Mouse (Mus musculus): Measurements from ENCODE around the gene Smoc1. TPM values are rescaled to one million over a fixed set of nuclear protein-coding genes. Genes with fewer than 3 reads are reported as not detected.

The Smoc1 gene
- polyA plus RNA-seq, 1 experiment: 51.5 TPM

DNA sequence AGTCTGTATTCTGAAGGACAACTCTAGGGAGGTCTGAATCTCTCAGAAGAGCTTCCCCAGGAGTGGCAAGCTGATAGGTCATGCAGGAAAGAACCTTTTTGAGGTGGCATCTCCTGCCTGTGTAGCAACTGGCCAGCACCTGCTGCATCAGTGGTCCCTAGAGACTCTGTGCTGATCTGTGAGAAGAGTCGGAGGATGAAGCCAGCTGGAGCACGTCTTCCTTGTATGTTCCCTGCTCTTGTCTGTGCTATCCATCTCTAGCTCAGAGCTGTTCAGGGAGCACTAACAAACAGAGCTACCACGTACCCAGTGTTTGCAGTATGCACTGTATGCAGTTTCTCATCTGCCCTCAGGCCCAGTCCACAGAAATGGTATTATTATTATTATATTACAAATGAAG is 54.4 kb downstream of the Smoc1 start:
- no peak for DNase-seq (ENCODE audit: low read depth)

DNA sequence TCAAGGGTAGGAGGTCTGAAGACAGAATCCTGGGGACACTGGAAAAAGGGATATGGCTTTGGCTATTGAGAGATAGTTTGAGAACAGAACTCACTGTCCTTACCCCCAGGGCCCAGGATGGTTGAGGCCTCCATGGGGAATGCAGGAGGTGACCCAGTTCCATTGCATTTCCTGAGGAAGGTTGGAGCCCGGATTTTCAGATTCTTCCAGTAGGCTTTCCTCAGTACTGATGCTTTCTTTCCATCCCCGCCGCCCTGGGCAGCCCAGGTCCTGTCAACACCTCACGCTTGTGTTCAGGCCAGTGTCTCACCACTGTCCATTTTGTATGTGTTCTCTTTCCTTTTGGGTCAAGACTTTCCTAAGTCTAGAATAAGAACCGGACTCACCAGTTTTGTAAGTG is 56.5 kb downstream of the Smoc1 start:
- no peak for DNase-seq (ENCODE audit: low read depth)

DNA sequence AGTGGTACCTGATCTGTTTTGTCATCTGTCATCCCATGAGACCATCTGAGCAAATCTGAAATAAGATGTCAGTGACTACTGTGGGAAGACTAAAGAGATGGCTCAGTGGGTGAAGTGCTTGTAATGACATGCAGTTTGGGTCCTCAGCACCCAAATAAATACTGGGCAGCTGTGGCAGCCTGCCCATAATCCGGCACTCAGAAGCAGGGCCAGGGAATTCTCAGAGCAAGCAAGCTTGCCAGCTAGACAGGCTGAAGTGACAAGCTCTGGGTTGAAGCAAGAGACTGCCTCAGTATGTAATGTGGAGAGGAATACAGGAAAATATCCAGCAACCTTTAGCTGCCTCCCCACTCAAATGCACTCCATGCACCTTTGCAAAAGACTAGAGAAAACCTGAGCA is 58.6 kb downstream of the Smoc1 start:
- no peak for DNase-seq (ENCODE audit: low read depth)

DNA sequence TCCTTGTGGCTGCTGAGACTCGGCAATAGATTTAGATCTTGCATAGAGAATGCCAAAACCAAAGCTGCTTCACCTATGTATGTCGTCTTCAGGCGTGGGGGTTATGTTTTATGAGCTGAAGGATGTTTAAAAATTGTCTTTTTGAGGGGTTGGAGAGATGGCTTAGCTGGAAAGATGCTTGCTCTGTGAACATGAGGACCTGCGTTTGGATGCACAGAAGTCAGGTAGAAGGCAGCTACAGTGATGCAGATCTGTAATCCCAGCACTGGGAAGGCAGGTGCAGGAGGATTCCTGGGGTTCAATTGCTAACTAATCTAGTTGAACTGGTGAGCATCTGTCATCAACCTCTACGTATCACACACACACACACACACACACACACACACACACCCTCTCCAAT is 61.5 kb downstream of the Smoc1 start:
- DNase-seq (ENCODE audit: low read depth): no peak

DNA sequence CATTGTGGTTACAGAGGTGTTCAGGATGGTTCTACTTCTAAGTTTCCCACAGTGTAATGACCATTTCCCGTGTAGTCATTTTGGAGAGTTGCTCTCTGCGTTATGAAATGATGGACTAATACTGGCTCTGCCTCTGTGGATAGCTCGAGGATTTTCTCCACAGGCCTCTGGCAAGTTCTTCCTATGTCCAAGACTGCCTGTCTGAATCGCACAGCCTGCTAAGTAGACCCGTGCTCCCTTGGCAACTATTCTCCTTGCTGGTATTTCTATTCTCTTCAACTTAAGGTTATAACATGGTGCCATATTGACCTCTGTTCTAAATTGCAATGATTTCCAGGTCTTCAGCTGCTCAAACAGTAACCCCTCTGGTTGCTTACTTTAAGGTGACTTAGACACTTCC is 65.0 kb downstream of the Smoc1 start:
- no peak for DNase-seq (ENCODE audit: low read depth)

DNA sequence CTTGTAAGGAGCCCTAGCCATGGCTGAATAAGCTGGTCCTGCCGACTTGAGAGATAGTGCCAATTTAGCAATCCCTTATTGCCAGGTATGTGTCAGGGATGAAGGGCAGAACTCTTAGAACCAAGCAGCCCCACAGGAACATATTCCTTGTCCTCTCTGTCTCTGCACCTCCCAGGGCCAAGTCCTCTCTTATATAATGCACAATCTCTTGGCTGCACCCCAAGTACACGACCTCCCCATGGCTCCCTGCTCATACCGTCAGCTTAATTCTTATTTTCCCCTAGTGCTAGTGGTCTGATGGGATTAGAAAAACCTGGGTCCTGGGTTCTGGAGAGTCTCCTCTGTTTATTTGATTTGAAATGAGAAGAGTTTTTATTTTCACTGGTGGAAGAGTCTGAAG is 66.0 kb downstream of the Smoc1 start:
- DNase-seq (ENCODE audit: low read depth): no peak

DNA sequence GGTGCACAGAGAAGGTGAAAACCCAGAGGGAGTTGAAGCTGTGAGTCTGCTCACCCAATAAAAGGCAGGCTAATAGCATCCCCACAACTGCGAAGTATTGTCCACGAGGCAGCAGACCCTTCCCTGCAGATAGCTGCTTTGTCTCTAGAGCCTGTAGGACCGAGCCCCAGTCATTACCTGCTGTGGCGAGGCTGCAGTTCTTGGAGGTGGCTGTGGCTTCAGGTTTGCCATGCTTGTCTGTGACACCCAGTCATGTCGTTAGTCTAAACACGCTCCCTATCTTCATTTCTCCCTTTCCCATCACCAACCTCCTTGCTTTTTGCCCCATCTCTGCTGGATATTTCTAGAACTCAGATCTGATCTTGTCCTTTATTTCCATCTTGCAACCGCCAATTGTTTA is 66.6 kb downstream of the Smoc1 start:
- DNase-seq (ENCODE audit: low read depth): no peak

DNA sequence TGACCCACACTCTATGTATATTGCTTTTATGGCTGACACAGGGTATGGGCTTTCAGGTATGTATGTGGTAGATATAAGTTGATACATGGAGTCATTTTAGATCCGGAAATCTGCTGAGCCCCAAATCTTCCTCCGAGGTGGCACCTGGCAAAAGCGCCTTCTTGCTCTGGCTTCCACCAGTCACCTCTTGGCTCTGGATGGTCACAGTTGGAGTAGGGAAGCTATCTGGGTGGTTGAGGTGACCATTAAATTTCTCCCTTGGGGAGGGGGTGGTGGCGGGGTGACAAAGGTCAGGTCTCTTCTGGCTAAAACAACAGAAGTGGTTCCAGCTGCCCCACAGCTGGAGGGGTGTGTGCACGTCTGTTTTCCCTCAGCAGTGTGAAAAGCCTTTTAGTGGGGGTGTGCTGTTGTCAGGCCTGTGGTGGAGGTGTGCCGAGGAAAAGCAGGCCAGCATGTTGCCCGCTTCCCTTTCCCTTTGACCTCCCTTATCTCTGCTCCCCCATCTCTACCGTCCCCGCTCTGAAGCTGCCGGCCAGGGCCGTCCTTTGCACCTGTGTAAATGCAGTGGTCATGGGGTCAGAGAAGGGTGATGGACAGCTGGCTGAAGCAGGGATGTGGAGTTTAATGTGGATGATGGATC is 68.3 kb downstream of the Smoc1 start:
- DNase-seq (ENCODE audit: low read depth): no peak

DNA sequence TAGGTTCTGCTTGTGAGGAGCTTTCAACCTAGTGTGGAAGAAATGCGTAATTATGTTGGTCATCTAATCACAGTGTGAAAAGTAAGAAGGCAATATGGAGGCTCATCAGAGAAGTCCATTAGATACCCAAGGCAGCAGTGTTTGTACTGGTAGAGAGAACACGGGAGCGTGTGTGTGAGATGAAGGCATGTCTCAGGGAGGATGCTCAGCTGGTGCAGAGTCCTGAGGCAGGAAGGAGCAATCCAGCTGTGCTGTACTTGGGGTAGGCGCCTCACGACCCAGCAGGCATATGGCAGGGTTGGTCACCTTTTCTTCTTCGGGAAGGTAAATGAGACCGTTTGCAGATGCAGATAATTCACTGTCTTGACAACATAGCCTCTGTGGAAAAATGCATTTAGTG is 70.7 kb downstream of the Smoc1 start:
- DNase-seq (ENCODE audit: low read depth): no peak

DNA sequence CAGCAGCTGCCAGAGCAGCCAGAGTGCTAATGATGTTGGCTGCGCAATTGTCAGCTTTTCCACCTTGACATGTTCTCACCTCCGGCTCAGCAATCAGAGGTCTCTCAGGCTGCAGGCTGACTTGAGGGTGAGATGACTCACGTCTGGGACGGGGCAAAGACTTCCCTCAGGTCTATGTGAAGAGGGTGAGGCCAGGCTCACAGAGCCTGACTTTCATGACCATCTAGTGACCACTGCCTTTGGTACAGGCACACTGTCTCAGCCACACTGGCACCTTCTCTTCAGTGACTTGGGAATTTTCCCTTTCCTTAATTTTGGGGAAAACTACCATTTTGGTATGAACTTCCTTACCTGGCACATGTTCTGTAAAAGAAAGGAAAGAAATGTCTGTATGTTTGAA is 71.1 kb downstream of the Smoc1 start:
- no peak for DNase-seq (ENCODE audit: low read depth)

DNA sequence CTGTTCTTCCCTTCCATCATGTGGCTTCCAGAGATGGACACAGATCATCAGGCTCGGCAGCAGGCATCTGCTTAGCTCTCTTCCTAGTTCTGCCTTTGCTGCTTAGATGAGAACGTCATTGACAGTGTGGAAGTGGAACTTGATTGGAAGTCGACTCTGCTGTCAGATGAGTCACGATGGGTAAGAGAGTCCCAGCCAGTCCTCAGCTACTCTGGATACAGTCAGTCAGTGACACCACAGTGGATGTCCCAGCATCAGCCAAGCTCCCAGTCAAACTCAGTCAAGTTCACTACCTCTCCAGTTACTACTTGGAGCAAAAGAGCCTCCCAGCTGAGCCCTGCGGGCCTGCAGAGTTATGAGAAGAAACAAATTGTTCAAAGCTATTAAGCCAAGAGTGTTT is 72.6 kb downstream of the Smoc1 start:
- no peak for DNase-seq (ENCODE audit: low read depth)

DNA sequence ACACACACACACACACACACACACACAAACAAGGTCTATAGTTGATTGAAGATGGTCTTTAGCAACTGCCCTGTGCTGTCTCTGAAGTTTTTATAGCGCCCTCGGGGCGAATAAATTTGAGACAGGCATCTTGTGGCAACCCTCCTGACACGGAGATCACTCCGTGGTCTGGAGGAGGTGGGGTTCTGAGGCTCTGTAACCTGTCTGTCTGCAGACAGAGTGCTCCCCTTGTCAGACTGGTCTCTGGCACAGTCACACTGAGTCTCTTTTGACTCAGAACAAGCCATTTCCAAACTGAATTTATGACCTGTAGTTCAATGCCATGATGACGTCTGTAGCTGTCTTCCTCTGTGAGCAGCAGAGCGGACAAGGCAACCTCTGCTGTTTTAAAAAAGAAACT is 75.1 kb downstream of the Smoc1 start:
- no peak for DNase-seq (ENCODE audit: low read depth)

DNA sequence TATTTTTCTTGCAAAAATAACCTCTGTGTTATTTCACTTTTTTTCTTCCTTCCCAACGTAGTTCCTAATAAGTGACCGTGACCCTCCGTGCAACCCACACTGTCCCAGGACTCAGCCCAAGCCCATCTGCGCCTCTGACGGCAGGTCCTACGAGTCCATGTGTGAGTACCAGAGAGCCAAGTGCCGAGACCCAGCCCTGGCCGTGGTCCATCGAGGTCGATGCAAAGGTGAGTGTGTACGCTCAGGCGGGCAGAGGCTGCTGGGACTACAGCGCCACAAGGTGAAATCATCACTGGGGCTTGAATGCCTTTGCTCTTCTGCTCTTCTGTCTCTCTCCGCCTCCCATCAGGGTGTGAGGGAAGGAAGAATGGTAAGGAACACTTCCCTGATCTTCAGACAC is 77.9 kb downstream of the Smoc1 start:
- no peak for DNase-seq (ENCODE audit: low read depth)

DNA sequence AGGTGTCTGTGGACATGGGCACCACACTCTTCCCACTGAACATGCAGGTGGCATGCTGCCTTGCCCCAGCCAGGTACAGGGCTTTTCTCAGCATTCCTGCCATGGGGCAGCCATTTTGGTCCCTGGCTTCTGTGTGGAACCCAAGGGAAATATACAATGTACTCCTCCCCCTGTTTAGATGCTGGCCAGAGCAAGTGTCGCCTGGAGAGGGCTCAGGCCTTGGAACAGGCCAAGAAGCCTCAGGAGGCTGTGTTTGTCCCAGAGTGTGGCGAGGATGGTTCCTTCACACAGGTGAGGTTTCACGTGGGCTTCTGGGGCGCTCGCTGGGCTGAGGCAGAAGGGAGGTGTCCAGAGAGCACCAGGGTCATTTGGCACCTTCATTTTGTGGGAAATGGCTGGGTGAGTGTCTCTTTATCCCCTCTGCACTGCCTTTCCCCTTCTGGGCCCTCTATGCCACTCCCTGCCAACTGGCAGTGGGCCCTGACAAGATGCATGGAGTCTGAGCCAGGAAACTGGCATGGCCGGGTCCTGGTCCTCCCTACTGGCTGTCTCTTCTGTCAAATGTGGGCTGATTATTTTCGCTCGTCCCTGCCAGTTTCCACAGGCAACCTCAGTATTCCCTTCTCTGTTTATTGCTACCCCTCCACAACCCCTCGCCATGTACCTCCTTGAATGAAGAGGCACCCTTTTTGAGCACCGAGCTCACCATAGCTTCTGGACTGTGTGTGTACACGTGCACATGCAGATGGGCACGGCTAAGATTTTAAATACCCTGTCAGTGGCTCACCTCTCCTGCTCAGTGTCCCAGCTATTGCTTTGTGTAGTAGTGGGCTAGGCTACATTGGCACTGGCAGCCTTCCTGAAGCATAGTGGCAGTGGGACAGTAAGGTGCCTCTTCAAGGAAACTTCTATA is 79.4 kb downstream of the Smoc1 start:
- no peak for DNase-seq (ENCODE audit: low read depth)

DNA sequence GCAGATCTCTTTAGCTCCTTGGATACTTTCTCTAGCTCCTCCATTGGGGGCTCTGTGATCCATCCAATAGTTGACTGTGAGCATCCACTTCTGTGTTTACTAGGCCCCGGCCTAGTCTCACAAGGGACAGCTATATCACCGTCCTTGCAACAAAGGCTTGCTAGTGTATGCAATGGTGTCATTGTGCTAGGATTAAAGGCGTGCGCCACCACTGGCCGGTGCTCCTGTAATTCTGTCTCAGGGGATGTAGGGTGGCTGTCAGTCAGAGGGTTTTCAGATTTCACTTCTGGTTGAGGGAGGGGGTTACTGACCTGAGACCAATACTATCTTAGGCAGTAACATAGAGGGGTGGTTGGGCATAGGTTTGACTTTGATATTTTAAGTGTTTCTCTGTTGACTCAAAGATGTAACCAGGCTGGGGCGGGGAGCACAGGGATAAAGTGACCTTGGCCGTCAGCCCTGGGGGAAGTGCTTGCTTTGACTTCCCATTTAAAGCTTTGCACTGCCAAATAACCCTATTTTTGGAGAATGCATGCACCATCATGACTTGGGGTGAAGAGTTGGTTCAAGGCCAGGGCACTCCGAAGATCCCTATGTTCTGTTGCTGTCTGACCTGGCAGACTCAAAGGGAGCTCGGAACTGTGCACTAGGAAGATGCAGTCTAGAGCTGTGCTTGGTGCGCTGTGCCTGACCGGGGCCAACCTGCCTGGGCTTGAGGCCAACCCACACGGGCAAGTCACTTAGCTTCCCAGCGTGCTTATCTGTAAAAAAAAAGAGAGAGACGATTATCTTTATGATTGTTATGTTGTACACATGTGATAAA is 80.9 kb downstream of the Smoc1 start:
- no peak for DNase-seq (ENCODE audit: low read depth)

DNA sequence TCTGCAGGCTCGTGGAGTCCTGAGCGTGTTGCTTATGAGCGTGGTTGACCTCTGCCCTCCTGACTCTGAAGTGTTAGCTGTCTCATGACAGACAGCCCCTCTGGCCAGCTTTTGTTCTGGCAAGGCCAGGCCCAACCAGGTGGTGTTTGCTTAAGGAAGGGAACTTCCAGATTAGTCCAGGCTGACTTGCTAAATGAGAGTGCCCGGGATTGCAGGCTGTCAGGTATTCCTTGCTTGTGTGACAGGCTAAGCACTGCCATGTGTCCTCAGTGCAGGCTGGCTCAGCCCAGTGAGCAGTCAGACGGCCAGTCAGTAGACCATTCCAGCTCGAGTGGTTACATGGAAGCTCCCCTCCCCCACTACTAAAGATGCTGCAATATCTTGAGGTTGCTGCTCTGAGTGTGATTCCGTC is 82.0 kb downstream of the Smoc1 start:
- peak; percentile 6 for DNase-seq (ENCODE audit: low read depth)

DNA sequence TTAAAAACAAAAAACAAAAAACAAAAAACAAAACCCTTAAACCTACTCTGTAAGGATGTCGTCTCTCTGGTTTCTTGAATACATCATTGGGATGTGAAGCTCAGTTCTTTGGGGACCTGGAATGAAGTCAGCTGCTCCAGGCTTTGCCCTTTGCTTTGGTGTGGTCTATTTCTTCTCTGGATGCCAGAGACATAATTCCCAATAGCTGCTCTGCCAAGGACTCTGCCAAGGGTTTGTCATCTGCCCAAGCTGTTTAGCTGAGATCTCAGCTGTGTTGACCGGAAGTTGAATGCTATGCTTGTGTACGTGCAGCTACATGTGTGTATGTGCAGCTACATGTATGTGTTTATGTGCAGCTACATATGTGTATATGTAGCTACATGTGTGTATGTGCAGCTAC is 83.4 kb downstream of the Smoc1 start:
- no peak for DNase-seq (ENCODE audit: low read depth)

DNA sequence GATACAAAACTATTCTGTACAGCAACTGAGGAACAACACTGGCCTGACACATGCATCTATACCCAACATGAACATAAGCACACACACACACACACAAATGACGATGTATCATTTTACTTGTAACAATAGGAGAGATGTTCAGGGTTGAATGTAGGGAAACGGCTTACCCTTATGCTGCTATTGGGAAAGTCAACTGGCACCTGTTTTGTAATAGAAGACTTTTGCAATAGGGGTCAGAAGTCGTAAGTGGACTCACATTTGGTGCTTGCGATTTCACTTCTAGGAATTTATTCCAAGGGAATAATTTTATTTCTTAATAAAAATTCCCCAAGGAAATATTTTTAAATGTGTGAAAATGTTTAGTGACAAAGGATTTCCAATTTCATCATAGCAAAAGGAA is 85.7 kb downstream of the Smoc1 start:
- peak; percentile 16 for DNase-seq (ENCODE audit: low read depth)

DNA sequence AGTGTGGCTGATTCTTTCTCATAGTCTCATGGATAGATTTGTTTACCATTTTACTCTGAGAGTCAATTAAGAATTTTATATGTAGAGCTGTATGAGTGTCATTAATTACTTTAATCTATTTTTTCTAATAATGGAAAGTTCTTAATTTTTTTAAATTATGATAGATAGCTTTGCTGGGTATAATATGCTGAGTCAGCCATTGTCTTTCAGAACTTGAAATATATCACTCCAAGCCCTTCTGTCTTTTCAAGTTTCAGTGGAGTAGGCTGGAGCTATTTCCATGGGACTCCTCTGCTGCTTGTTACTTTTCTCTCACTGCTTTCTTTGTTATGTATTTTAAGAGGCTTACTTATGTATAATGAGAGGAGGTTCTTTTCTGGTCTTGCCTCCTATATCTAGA is 93.7 kb downstream of the Smoc1 start:
- DNase-seq (ENCODE audit: low read depth): no peak

DNA sequence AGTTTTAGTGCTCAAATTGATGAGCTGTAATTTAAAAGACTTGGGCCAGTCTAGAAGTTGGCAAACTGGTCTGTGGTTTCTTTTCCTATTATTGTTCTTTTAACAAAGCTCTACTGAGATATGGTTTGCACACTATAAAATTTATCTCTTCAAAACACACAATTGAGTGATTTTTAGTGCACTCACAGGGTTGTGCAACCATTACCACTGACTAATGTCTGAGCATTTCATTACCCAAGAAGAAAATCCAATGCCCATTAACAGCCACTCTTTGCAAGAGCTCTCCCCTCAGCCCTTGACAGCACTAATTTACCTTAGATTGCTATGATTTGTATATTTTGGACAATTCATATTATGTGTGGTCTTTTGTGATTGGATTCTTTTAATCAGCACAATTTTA is 97.2 kb downstream of the Smoc1 start:
- DNase-seq (ENCODE audit: low read depth): no peak

DNA sequence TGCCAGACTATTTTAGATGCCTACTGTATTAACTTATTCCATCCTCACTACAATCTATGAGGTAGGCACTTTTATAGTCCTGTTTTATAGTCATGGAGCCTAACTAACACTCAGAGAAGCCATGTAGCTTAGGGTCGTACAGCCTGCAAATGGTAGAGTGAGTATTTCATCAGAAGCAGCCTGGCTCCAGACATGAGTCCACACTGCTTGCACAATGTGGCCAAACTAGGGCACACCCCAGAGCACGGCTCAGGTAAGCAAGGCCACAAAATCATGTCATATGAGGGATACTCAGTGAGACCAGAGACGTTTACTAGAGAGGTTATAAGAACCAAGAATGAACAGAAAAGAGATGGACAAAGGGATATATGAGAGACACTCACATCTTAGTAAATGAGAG is 100.2 kb downstream of the Smoc1 start:
- no peak for DNase-seq (ENCODE audit: low read depth)

DNA sequence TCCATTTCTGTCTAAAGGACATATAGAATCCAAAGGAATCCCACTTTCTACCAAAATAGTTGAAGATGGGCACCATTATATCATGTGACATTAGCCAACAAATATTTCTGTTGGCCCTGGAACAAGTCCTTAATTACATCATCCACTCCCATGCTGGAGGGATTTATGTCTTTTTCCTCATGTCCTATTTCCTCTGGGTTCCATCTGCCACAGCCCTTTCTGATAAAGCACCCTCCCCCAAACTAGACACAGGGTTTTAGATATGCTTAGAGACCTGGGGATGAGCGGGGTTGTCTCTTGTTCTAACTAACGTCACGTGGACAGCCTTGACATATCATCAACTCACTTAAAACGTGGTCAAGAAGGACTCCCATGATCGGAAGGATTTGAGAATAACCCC is 102.1 kb downstream of the Smoc1 start:
- no peak for DNase-seq (ENCODE audit: low read depth)

DNA sequence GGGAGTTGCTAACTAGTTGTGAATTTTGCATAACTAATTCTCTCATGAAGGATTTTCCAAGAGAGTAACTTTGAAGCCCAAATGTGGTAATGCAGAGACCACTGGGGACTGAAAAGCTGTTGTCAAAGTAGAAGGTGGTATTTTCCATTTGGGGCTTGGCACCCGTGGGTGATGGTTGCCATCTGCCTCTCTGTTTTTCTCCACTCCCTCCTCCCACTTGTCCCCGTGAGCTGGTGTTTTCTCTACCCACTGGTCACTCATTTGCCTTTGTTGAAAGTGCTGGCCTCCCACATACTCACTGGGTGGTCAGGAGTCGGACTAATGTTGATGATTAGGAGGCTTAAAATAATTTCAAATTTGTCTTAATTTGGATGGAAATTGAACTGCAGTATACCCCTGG is 104.1 kb downstream of the Smoc1 start:
- no peak for DNase-seq (ENCODE audit: low read depth)
